Mouse (Mus musculus): ENCODE data around the gene Nfkbib. TPM values are rescaled to one million over a fixed set of nuclear protein-coding genes. Genes with fewer than 3 reads are reported as not detected.

Nfkbib gene
- polyA plus RNA-seq, 1 experiment from 2014 or later = 53.2 TPM

DNA sequence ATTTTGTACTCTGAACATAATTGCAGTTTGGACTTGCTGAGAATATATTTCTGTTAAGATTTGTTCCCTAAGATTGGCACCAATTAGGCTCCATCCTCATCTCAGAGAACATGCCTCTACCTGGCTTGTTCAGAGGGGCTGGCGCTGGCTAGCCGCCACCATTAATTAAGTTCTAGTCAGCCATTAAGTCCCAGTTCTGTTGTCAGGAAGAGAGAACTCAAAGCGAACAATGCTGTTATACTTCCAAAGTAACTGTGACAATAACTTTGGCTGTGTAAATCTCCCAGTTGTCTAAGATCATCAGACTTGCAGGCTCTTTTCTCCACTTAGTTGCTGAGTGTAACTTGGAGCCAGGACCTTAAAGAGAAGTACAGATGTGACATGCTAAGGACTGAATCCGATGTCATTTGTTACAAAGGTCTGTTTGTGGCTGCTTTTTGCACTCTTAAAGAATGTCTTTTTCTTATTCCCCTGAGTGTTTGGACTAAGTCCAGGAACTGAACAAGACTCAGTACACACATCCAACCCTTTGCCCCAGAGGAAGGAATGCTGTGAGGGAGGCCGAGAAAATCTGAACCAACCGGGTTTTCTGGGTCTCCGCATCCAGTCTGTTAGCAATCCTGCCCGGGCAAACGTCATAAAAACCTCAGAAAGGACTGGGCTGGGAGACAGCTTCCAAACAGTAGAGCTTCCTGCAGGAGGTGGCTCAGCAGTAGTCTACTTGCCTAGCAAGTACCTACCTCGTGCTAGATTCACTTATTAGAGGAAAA is 34.8 kb upstream of the Nfkbib start:
- H3K4me1 ChIP-seq (ENCODE audit: insufficient read depth, low read length) = peaks cover 34% of the 10 kb centered on the region
- WGBS = 11% methylated on average over 10 of the region's 10 CpGs
- H3K9ac ChIP-seq (replicated peaks; ENCODE audit: low read length) = peak overlapping the region; percentile 65
- no peaks in the 10 kb centered on the region for H3K36me3 ChIP-seq (ENCODE audit: insufficient read depth, low read length)
- H3K4me2 ChIP-seq (replicated peaks; ENCODE audit: low read depth, low read length) = peak overlapping the region; percentile 44
- peak overlapping the region; percentile 7; the same call in 1 of the 2 replicates for H3K4me3 ChIP-seq (ENCODE audit: low read length)
- no peaks in the 10 kb centered on the region for H3K9me3 ChIP-seq (ENCODE audit: low read length)
- H3K27ac ChIP-seq (ENCODE audit: low read length) = peak overlapping the region; percentile 98
- H3K27me3 ChIP-seq (ENCODE audit: insufficient read depth, low read length) = no peaks in the 10 kb centered on the region
- ATAC-seq (ENCODE audit: low FRiP score, low TSS enrichment) = peak; percentile 65

DNA sequence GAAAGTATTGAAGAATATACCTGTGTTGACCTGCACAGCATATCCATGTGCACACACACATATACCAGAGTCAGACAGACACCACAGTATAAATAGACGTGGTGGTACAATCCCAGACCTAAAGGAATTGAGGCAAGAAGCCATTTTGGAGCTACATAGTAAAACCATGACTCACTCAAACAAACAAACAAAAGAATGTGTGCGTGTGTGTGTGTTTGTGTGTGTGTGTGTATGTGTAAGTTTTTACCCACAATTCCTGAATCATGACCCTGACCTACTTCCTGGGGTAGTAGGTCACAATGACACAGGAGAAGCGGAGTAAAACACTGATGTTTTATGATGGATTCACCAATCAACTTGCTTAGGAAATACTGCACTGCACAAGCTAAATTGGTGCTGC is 34.1 kb upstream of the Nfkbib start:
- no peaks in the 10 kb centered on the region for H3K27me3 ChIP-seq (ENCODE audit: insufficient read depth, low read length)
- 52% methylated on average over 3 of the region's 3 CpGs for WGBS
- H3K4me1 ChIP-seq (ENCODE audit: insufficient read depth, low read length) = peaks cover 40% of the 10 kb centered on the region
- no peaks in the 10 kb centered on the region for H3K36me3 ChIP-seq (ENCODE audit: insufficient read depth, low read length)
- H3K4me3 ChIP-seq (ENCODE audit: low read length) = no peak overlapping the region
- H3K27ac ChIP-seq (ENCODE audit: low read length) = peak overlapping the region; percentile 98
- no peak overlapping the region for H3K9ac ChIP-seq (replicated peaks; ENCODE audit: low read length)
- no peaks in the 10 kb centered on the region for H3K9me3 ChIP-seq (ENCODE audit: low read length)
- no peak for ATAC-seq (ENCODE audit: low FRiP score, low TSS enrichment)
- no peak overlapping the region for H3K4me2 ChIP-seq (replicated peaks; ENCODE audit: low read depth, low read length)

DNA sequence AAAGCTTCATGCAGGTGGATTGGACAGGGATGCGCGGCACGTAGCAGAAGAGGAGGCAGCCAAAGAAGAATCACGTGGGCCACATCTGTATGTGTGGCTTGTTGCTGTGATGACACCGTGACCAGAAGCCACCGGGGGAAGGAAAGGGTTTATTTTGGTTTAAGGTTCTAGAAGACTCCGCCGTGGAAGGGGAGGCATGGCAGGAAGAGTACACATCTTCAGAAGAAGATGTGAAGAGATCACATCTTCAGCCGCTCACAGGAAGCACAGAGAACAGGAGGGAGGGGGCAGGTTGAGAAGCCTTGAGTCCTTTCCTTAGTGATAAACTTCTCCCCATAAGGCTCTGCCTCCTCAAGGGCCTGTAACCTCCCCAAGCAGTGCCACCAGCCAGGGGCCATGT is 32.7 kb upstream of the Nfkbib start:
- no peaks in the 10 kb centered on the region for H3K9me3 ChIP-seq (ENCODE audit: low read length)
- 93% methylated on average over 9 of the region's 9 CpGs for WGBS
- H3K9ac ChIP-seq (replicated peaks; ENCODE audit: low read length) = no peak overlapping the region
- H3K27ac ChIP-seq (ENCODE audit: low read length) = no peak overlapping the region
- H3K27me3 ChIP-seq (ENCODE audit: insufficient read depth, low read length) = no peaks in the 10 kb centered on the region
- no peaks in the 10 kb centered on the region for H3K36me3 ChIP-seq (ENCODE audit: insufficient read depth, low read length)
- no peak for ATAC-seq (ENCODE audit: low FRiP score, low TSS enrichment)
- H3K4me1 ChIP-seq (ENCODE audit: insufficient read depth, low read length) = peaks cover 43% of the 10 kb centered on the region
- no peak overlapping the region for H3K4me2 ChIP-seq (replicated peaks; ENCODE audit: low read depth, low read length)
- no peak overlapping the region for H3K4me3 ChIP-seq (ENCODE audit: low read length)

DNA sequence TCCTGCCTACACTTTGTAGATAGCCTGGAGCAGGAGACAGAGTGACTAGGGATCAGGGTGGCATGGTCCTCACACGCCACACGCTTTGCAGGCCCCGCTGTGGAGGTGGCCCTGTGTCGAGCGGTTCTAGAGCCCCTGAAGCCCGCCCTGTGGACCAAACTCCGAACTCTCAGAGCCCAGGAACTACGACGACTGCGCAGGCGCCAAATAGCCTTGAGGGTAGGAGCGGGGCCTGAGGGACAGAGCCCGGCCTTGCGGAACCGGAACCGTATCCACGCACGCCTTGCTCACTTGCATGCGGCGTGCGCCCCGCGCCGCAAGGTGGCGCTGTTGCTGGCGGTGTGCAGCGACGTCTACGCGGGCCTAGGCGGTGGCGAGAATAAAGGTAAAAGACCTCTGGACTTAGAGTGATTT is 29.3 kb upstream of the Nfkbib start:
- no peaks in the 10 kb centered on the region for H3K9me3 ChIP-seq (ENCODE audit: low read length)
- H3K27ac ChIP-seq (ENCODE audit: low read length) = peak overlapping the region; percentile 64
- H3K4me3 ChIP-seq (ENCODE audit: low read length) = peak overlapping the region; percentile 35
- H3K4me2 ChIP-seq (replicated peaks; ENCODE audit: low read depth, low read length) = peak overlapping the region; percentile 53
- 12% methylated on average over 32 of the region's 32 CpGs for WGBS
- H3K4me1 ChIP-seq (ENCODE audit: insufficient read depth, low read length) = peaks cover 16% of the 10 kb centered on the region
- H3K36me3 ChIP-seq (ENCODE audit: insufficient read depth, low read length) = no peaks in the 10 kb centered on the region
- H3K27me3 ChIP-seq (ENCODE audit: insufficient read depth, low read length) = no peaks in the 10 kb centered on the region
- peak; percentile 85 for ATAC-seq (ENCODE audit: low FRiP score, low TSS enrichment)
- H3K9ac ChIP-seq (replicated peaks; ENCODE audit: low read length) = peak overlapping the region; percentile 69

DNA sequence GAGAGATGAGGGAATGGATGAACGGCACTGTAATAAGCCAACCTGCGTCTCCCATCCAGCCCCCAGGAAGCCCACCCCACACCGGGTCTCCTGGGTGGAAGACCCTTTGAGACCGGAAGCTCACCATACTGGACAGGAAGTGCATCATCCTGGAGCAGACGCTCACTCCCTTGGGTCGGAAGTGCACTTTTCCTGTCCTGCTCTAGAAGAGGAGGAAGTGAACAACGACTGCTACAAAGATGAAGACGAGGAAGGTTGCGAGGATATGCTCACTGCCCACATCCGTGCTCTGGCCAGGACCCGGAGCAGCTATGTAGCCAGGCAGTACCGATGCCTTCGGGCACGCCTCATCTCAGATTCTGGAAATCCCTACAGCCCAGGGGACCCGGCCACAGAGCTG is 28.5 kb upstream of the Nfkbib start:
- Histone ChIP-seq H3K36me3 (ENCODE audit: insufficient read depth, low read length) (no peaks in the 10 kb centered on the region), H3K9ac (replicated peaks; ENCODE audit: low read length) (peak overlapping the region; percentile 69), H3K9me3 (ENCODE audit: low read length) (no peaks in the 10 kb centered on the region), H3K4me2 (replicated peaks; ENCODE audit: low read depth, low read length) (peak overlapping the region; percentile 53), H3K4me3 (ENCODE audit: low read length) (peak overlapping the region; percentile 35), H3K27ac (ENCODE audit: low read length) (peak overlapping the region; percentile 64), H3K27me3 (ENCODE audit: insufficient read depth, low read length) (no peaks in the 10 kb centered on the region), H3K4me1 (ENCODE audit: insufficient read depth, low read length) (peaks cover 10% of the 10 kb centered on the region)
- 67% methylated on average over 15 of the region's 15 CpGs for WGBS
- ATAC-seq (ENCODE audit: low FRiP score, low TSS enrichment) = no peak

DNA sequence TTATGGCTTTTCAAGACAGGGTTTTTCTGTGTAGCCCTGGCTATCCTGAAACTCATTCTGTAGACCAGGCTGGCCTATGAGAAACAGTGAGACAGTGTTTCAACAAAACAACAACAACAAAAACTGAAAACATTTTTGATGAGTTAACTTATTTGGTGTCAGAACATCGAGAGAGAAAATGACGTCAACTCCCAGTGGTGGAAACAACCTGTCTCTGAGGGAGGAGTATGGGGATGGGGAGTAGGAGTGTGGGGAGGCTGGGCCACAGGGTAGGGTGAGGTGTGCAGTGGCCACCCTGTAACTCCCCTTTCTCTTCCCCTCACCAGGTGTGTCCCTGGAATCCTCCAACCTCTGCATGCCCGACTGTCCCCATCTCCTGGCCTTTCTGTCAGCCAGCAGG is 27.2 kb upstream of the Nfkbib start:
- Histone ChIP-seq H3K36me3 (ENCODE audit: insufficient read depth, low read length) (no peaks in the 10 kb centered on the region), H3K27ac (ENCODE audit: low read length) (no peak overlapping the region), H3K9ac (replicated peaks; ENCODE audit: low read length) (no peak overlapping the region), H3K4me2 (replicated peaks; ENCODE audit: low read depth, low read length) (no peak overlapping the region), H3K4me3 (ENCODE audit: low read length) (no peak overlapping the region), H3K9me3 (ENCODE audit: low read length) (no peaks in the 10 kb centered on the region), H3K27me3 (ENCODE audit: insufficient read depth, low read length) (no peaks in the 10 kb centered on the region), H3K4me1 (ENCODE audit: insufficient read depth, low read length) (peaks cover 10% of the 10 kb centered on the region)
- no peak for ATAC-seq (ENCODE audit: low FRiP score, low TSS enrichment)
- 81% methylated on average over 3 of the region's 3 CpGs for WGBS

DNA sequence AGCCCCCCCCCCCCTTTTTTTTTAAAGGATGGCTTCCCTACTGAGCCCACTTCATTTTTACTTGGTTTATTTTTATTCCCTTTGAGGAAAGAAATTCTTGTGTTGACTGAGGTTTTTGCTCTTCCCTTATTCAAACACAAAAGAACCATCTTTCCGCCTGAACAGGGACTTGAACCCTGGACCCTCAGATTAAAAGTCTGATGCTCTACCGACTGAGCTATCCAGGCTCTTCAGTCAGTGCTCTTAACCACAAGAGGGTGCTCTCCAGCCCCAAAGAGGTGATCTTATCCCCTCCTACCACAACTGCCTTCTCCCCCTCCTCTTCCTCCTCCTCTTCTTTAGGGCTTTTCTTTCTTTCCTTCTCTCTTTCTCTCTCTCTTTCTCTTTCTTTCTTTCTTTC is 26.5 kb upstream of the Nfkbib start:
- Histone ChIP-seq H3K9me3 (ENCODE audit: low read length) (no peaks in the 10 kb centered on the region), H3K9ac (replicated peaks; ENCODE audit: low read length) (no peak overlapping the region), H3K4me3 (ENCODE audit: low read length) (no peak overlapping the region), H3K27ac (ENCODE audit: low read length) (no peak overlapping the region), H3K4me2 (replicated peaks; ENCODE audit: low read depth, low read length) (no peak overlapping the region), H3K4me1 (ENCODE audit: insufficient read depth, low read length) (peaks cover 16% of the 10 kb centered on the region), H3K36me3 (ENCODE audit: insufficient read depth, low read length) (no peaks in the 10 kb centered on the region), H3K27me3 (ENCODE audit: insufficient read depth, low read length) (no peaks in the 10 kb centered on the region)
- no peak for ATAC-seq (ENCODE audit: low FRiP score, low TSS enrichment)
- WGBS = 34% methylated on average over 2 of the region's 2 CpGs

DNA sequence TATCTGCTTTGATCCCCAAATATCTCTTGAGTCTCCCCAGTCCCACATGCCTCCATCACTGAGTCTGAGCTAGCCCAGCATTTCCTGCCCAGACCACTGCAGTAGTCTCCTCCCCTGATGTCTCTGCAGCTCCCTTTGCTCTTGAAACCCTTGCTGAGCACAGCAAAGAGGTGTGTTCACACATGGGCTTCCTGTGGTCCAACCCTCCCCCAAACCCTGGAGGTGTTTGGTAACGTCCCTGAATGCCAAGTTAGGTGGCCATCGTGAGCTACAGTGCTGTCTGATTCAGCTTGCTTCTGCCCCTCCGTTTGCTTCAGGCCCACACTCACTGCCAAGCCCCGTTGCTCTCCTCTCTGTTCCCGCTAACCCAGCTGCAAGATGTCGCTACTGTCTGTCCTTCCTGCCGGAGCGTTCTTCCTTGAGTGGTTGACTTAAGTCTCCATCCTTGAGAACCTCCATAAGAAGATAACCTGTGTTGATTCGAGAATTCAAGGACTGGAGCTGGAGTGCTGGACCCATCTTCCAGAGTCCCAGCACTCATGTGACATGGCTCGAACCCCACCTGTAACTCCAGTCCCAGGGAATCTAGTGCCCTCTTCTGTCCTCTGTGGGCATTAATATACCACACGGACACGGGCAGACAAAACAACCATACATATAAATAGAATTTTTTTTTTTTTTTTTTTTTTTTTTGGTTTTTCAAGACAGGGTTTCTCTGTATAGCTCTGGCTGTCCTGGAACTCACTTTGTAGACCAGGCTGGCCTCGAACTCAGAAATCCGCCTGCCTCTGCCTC is 25.3 kb upstream of the Nfkbib start:
- Histone ChIP-seq H3K9me3 (ENCODE audit: low read length) (no peaks in the 10 kb centered on the region), H3K9ac (replicated peaks; ENCODE audit: low read length) (no peak overlapping the region), H3K4me1 (ENCODE audit: insufficient read depth, low read length) (peaks cover 18% of the 10 kb centered on the region), H3K4me2 (replicated peaks; ENCODE audit: low read depth, low read length) (no peak overlapping the region), H3K27ac (ENCODE audit: low read length) (no peak overlapping the region), H3K4me3 (ENCODE audit: low read length) (no peak overlapping the region), H3K36me3 (ENCODE audit: insufficient read depth, low read length) (no peaks in the 10 kb centered on the region), H3K27me3 (ENCODE audit: insufficient read depth, low read length) (no peaks in the 10 kb centered on the region)
- 75% methylated on average over 13 of the region's 14 CpGs for WGBS
- ATAC-seq (ENCODE audit: low FRiP score, low TSS enrichment) = no peak

DNA sequence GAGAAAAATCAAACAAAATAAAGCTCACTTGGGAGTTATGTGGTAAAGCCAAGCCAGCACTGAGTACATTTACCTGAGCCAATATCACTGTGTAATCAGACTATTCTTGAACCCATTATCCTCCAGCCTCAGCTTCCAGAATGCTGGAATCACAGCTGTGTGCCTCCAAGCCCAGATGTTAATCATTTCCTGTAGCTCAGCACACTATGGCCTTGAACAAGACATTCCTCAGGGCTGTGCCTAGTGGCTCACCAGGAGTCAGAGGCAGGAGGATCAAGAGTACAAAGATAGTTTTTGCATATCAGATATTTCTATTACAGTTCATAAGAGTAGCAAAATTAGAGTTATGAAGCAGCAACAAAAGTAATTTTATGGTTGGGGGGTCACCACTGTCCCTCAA is 24.4 kb upstream of the Nfkbib start:
- no peaks in the 10 kb centered on the region for H3K9me3 ChIP-seq (ENCODE audit: low read length)
- no peak overlapping the region for H3K9ac ChIP-seq (replicated peaks; ENCODE audit: low read length)
- no peak overlapping the region for H3K4me2 ChIP-seq (replicated peaks; ENCODE audit: low read depth, low read length)
- H3K27me3 ChIP-seq (ENCODE audit: insufficient read depth, low read length) = no peaks in the 10 kb centered on the region
- no peak overlapping the region for H3K4me3 ChIP-seq (ENCODE audit: low read length)
- H3K36me3 ChIP-seq (ENCODE audit: insufficient read depth, low read length) = no peaks in the 10 kb centered on the region
- H3K27ac ChIP-seq (ENCODE audit: low read length) = no peak overlapping the region
- peaks cover 14% of the 10 kb centered on the region for H3K4me1 ChIP-seq (ENCODE audit: insufficient read depth, low read length)
- no peak for ATAC-seq (ENCODE audit: low FRiP score, low TSS enrichment)
